Mouse (Mus musculus): ENCODE measurements at regions not wholly inside any gene's neighbourhood (a gene's known extent, or its start where the extent isn't known, plus 50 kb on each side); places are given as distances from the start of the nearest gene placed in this dataset.

GRCm38 (mm10) chr5:133569096-133569495 is 530.4 kb upstream of the Castor2 start:
- no peak for TF ChIP-seq CHD2 (IDR thresholded peaks at IDR 0.05; ENCODE audit: low read length)
- TF ChIP-seq ZC3H11A (IDR thresholded peaks at IDR 0.05; ENCODE audit: low read depth, low read length) = no peak
- no peak for TF ChIP-seq TCF12 (IDR thresholded peaks at IDR 0.05; ENCODE audit: low read depth, low read length)
- TF ChIP-seq POLR2A (IDR thresholded peaks at IDR 0.05; ENCODE audit: low read depth, low read length) = no peak
- TF ChIP-seq ZNF384 (IDR thresholded peaks at IDR 0.05; ENCODE audit: low read depth, low read length) = no peak
- no peak for TF ChIP-seq E2F4 (IDR thresholded peaks at IDR 0.05; ENCODE audit: insufficient replicate concordance, low read depth, low read length)
- TF ChIP-seq GABPA (IDR thresholded peaks at IDR 0.05; ENCODE audit: insufficient replicate concordance, low read depth, low read length) = no peak
- TF ChIP-seq KAT2A (IDR thresholded peaks at IDR 0.05; ENCODE audit: insufficient replicate concordance, low read length) = no peak
- no peak for TF ChIP-seq CTCF (conservative IDR thresholded peaks at IDR 0.05 in 1 of 2, IDR thresholded peaks at IDR 0.05 in 1 of 2; ENCODE audit: low read depth in 2 of 2, low read length in 2 of 2)
- no peak for TF ChIP-seq EP300 (IDR thresholded peaks at IDR 0.05; ENCODE audit: low read length)
- no peak for TF ChIP-seq MYC (IDR thresholded peaks at IDR 0.05; ENCODE audit: low read depth, low read length)
- TF ChIP-seq JUN (IDR thresholded peaks at IDR 0.05; ENCODE audit: insufficient read depth, low read depth, low read length) = no peak

Measured in CH12.LX (cell line).